Mouse (Mus musculus): ENCODE results near the gene Sec14l2. TPM values are rescaled to one million over a fixed set of nuclear protein-coding genes. Genes with fewer than 3 reads are reported as not detected.
A peak's percentile ranks its signal among the peaks of the same experiment; 100 is the strongest.
"Not testable (repeated sequence)": the region's sequence is repeated elsewhere in the genome, so short reads cannot be mapped to it uniquely, and the experiment has no call there.

Gene Sec14l2
- polyA plus RNA-seq, 1 experiment from 2014 or later: 1.5 TPM

DNA sequence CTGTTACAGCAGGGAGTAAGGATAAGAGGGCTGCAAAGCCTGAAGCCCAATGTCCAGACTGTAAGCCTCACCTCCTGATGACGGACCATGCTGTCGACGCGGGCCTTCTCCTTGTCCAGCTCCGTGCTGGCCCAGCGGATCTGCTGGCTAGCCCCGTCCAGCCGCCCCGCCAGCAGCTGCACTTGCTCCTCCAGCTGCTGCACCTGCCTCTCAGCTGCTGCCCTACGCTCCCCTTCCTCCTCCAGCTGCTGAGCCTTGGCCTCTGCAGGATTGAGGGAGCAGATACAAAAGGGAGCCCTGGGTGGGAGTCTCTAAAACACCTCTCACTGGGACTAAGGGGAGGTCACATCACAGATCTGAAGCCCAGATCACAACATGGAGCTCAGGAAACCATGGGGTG, 23.9 kb upstream of the Sec14l2 start:
- Histone ChIP-seq H3K4me1 (no peaks in the 10 kb centered on the region), H3K36me3 (ENCODE audit: poor library complexity, severe bottlenecking) (peaks cover 34% of the 10 kb centered on the region), H3K4me3 (no peak overlapping the region), H3K9me3 (replicated peaks) (no peaks in the 10 kb centered on the region), H3K27ac (no peak overlapping the region), H3K27me3 (no peaks in the 10 kb centered on the region), H3K4me2 (no peak overlapping the region), H3K9ac (no peak overlapping the region)
- no peak for ATAC-seq
- 80% methylated on average over 10 of the region's 10 CpGs for WGBS

DNA sequence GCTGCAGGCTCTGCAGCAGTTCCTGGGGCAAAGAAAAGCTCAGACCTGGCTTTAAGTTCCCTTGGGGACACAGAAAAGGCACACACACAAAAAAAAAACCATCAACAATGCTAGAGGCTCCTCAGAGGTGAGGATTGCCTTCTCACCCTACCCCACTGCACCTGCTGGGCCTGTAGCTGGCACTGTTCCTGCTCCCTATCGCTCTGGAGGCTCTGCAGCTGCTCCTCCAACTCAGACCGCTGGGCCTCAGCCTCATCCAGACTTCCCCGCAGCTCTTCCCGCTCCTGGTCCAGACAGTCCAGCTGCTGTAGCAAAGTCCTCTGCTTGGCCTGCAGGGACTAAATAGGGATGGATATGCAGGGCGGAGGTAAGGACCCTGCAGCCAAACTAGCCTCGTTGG, 23.2 kb upstream of the Sec14l2 start:
- Histone ChIP-seq H3K36me3 (ENCODE audit: poor library complexity, severe bottlenecking) (peaks cover 41% of the 10 kb centered on the region), H3K9ac (no peak overlapping the region; the same call in 1 of the 2 replicates), H3K9me3 (replicated peaks) (no peaks in the 10 kb centered on the region), H3K4me2 (no peak overlapping the region), H3K27me3 (no peaks in the 10 kb centered on the region), H3K4me1 (no peaks in the 10 kb centered on the region), H3K27ac (no peak overlapping the region), H3K4me3 (no peak overlapping the region)
- WGBS: 79% methylated on average over 6 of the region's 6 CpGs
- ATAC-seq: no peak

DNA sequence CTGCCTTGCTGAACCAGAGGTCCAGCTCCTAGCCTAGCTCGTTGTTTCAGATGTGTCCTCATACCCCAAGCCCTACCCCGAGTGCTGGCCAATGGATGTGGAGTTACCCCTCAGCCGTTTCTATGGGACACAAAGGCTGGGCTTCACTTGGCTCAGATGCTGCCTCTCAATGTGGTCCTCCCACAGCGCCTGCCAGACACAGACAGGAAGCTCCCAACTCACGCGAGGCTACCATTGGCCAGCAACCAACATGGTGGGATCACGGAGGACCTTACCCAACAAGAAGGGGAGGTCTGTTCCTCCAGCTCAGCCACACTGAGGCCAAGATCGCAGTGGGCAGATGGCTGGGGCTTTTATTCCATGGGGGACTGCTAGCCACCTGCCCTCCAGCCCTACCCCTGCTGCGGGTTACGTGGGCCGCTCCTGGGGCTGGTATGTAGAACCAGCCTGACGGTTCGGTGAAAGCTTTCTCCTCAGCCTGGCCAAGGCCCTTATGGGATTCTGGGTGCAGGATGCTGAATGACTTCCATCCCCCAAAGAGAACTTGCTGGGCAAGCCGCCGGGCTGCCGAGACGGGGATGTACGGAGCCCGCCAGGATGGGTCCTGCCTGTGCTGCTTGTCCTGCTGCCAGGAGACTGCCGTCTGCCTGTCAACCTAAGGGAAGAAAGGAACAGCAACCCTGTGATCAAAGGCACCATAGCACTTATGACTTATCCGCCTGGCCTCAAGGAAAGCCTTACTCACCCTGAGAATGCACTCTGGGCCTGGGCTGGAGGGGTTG, 20.3 kb upstream of the Sec14l2 start:
- Histone ChIP-seq H3K36me3 (ENCODE audit: poor library complexity, severe bottlenecking) (peaks cover 68% of the 10 kb centered on the region), H3K27ac (no peak overlapping the region), H3K4me3 (no peak overlapping the region), H3K9me3 (replicated peaks) (no peaks in the 10 kb centered on the region), H3K4me1 (no peaks in the 10 kb centered on the region), H3K9ac (no peak overlapping the region), H3K4me2 (no peak overlapping the region), H3K27me3 (no peaks in the 10 kb centered on the region)
- 92% methylated on average over 21 of the region's 21 CpGs for WGBS
- ATAC-seq: no peak

DNA sequence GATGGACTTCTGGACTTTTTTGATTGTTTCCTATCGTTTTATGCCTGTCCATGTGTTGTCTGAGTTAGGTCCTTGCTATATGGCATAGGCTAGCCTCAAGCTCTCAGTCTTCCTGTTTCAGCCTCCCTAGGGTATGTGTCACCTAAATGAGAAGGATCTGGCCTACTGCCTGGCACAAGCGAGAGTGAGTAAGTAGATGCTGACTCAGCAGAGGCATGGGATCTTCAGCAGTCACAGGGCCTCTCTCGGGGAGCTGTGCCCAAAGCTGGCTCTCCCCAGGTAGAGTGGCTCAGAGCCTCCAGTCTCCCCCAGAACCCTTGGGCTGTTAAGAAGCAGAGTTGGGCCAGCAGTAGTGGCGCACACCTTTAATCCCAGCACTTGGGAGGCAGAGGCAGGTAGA, 19.1 kb upstream of the Sec14l2 start:
- H3K36me3 ChIP-seq (ENCODE audit: poor library complexity, severe bottlenecking): peaks cover 77% of the 10 kb centered on the region

DNA sequence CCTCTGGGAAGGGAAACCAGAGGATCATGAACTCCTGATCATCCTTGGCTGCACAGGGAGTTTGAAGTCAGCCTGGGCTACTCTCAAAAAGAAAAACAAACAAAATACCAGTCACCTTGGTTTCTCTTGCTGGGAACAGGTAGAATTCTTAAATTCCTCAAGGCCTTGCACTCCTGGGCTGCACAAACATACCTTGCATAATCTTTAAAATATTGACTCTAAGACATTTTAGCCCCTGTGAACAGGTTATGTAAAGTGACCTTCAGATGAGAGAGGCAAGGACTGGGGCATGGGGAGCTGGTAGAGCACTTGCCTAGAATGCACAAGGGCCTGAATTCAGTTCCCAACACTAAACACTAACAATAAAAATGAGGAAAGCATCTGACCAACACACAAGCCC, 18.3 kb upstream of the Sec14l2 start:
- no peaks in the 10 kb centered on the region for H3K9me3 ChIP-seq (replicated peaks)
- ATAC-seq: no peak
- H3K27me3 ChIP-seq: no peaks in the 10 kb centered on the region
- H3K36me3 ChIP-seq (ENCODE audit: poor library complexity, severe bottlenecking): peaks cover 81% of the 10 kb centered on the region
- H3K4me1 ChIP-seq: peaks cover 16% of the 10 kb centered on the region
- H3K9ac ChIP-seq: no peak overlapping the region
- no peak overlapping the region for H3K4me3 ChIP-seq
- no peak overlapping the region for H3K27ac ChIP-seq
- no peak overlapping the region for H3K4me2 ChIP-seq

More for the DNA sequence above, 19.1 kb upstream of the Sec14l2 start:
- no peaks in the 10 kb centered on the region for H3K9me3 ChIP-seq (replicated peaks)
- WGBS: 89% methylated on average over 4 of the region's 4 CpGs
- H3K4me3 ChIP-seq: no peak overlapping the region
- H3K4me1 ChIP-seq: peaks cover 7% of the 10 kb centered on the region; the same call in 1 of the 2 replicates
- ATAC-seq: no peak
- no peak overlapping the region for H3K4me2 ChIP-seq
- no peaks in the 10 kb centered on the region for H3K27me3 ChIP-seq
- no peak overlapping the region for H3K9ac ChIP-seq
- no peak overlapping the region for H3K27ac ChIP-seq

DNA sequence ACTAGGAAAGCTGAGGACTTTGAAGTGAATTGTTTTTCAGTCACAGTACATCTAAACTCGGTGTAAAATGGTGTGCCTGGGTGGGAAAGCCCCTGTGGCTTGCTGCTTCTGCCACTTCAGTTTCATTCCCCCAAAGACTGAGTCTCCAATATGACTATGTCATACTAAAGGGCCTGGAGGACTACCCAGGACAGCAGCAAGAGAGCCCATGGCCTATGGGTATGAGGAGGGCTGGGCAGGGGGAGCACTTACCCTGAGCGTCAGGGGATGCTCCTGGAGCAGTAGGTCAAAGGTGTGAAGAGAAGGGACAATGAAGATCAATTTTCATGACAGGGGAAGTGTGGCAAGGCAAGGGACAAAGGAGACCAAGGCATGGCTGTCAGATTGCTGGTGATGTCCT, 15.7 kb upstream of the Sec14l2 start:
- Histone ChIP-seq H3K27me3 (no peaks in the 10 kb centered on the region), H3K9ac (no peak overlapping the region), H3K4me3 (no peak overlapping the region), H3K4me2 (no peak overlapping the region), H3K4me1 (peaks cover 26% of the 10 kb centered on the region), H3K36me3 (ENCODE audit: poor library complexity, severe bottlenecking) (peaks cover 71% of the 10 kb centered on the region), H3K9me3 (replicated peaks) (no peaks in the 10 kb centered on the region), H3K27ac (no peak overlapping the region)
- ATAC-seq: no peak
- WGBS: 78% methylated on average over 2 of the region's 2 CpGs

DNA sequence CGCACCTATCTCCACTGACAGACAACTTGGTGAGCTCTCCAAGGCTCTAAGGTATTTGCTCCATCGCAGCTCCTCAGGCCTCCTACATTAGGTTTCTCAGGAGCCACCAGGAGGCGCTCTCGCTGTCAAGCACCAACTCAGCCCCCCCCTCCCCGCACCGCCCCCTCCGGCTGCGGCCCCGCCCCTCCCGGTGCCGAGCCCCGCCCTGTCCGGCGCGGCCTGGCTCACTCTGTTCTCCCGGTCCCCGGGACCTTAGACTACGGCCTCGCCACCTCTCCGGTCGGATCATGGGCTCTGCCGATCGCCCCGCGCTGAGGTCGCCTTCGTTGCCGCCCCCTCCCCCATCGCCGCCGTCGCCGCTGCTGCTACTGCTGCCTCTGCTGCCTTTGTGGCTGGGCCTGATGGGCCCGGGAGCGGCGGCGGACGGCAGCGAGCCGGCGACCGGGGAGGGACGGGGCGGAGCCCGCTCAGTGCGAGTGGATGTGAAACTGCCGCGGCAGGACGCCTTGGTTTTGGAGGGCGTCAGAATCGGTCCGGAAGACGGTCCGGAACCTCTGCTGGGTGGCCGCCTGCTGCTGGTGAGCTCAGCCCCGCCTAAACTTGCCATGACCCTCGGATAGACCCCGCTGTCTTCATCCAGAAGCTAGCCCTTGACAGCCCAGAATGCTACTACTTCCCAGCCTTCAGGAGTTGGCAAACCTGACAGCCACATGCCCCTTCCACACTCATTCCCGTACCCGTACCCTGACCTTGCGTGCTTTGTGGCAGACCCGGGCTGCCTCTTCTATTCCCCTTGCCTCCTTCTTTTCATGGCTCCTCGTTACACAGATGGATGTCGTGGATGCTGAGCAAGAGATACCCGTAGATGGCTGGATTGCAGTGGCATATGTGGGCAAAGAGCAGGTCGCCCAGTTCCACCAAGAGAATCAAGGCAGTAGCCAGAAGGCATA, 12.0 kb upstream of the Sec14l2 start, which contains the start of gene Rnf215:
Rnf215 (plus strand) TSS at position 217 of the 950 bp plus-strand sequence.
- peaks cover 35% of the 10 kb centered on the region for H3K36me3 ChIP-seq (ENCODE audit: poor library complexity, severe bottlenecking)
- WGBS: 2% methylated on average over 62 of the region's 66 CpGs
- H3K4me2 ChIP-seq: peak within 1 kb of the TSS; percentile 91
- H3K4me3 ChIP-seq: peak within 1 kb of the TSS; percentile 71
- peak within 1 kb of the TSS; percentile 76 for H3K27ac ChIP-seq
- peak; percentile 92 for ATAC-seq
- H3K9ac ChIP-seq: peak within 1 kb of the TSS; percentile 87
- no peaks in the 10 kb centered on the region for H3K9me3 ChIP-seq (replicated peaks)
- peaks cover 26% of the 10 kb centered on the region for H3K4me1 ChIP-seq
- no peaks in the 10 kb centered on the region for H3K27me3 ChIP-seq

DNA sequence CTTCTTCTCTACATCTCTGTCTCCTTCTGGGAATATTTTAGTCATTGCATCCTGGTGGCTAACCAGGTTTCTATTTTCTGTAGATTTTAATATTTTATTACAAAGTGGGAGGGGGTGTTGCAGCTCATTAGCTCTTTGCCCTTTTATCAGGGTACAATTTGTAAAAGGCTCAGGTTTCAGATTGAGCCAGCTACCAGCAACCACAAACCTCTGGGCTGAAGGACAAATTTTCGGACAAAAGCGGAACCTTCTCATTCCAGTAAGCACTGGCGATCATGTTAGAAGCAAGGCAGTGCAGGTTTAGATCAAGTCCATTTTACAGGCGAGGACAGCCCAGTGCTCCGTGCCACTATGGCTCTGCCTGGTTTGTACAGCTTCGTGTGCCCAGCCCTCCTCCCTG, 11.2 kb upstream of the Sec14l2 start:
- H3K36me3 ChIP-seq (ENCODE audit: poor library complexity, severe bottlenecking): peaks cover 27% of the 10 kb centered on the region
- H3K27ac ChIP-seq: no peak overlapping the region
- no peaks in the 10 kb centered on the region for H3K9me3 ChIP-seq (replicated peaks)
- H3K27me3 ChIP-seq: no peaks in the 10 kb centered on the region
- H3K4me1 ChIP-seq: peaks cover 26% of the 10 kb centered on the region
- no peak overlapping the region for H3K9ac ChIP-seq
- H3K4me3 ChIP-seq: peak overlapping the region; percentile 71
- WGBS: 57% methylated on average over 6 of the region's 6 CpGs
- no peak for ATAC-seq
- peak overlapping the region; percentile 91 for H3K4me2 ChIP-seq

DNA sequence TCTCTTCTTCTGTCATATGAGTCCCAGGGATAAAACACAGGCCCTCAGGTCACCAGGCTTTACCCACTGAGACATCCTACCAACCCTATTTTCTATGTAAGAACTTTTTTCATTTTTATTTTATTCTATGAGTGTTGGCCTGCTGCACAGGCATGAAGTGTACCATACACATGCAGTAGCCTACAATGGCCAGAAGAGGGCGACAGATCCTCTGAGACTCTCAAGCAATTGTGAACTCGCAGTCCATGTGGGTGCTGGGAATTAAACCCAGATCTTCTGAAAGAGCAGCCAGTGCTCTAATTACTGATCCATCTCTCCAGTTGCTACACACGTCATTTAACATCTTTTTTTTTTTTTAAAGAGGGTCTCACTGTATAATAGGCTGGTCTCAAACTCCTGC, 10.2 kb upstream of the Sec14l2 start:
- no peak overlapping the region for H3K4me3 ChIP-seq
- H3K27me3 ChIP-seq: no peaks in the 10 kb centered on the region
- no peaks in the 10 kb centered on the region for H3K9me3 ChIP-seq (replicated peaks)
- no peak for ATAC-seq
- 57% methylated on average over 3 of the region's 3 CpGs for WGBS
- no peak overlapping the region for H3K27ac ChIP-seq
- H3K36me3 ChIP-seq (ENCODE audit: poor library complexity, severe bottlenecking): peaks cover 18% of the 10 kb centered on the region
- peaks cover 26% of the 10 kb centered on the region for H3K4me1 ChIP-seq
- no peak overlapping the region for H3K4me2 ChIP-seq
- H3K9ac ChIP-seq: no peak overlapping the region

DNA sequence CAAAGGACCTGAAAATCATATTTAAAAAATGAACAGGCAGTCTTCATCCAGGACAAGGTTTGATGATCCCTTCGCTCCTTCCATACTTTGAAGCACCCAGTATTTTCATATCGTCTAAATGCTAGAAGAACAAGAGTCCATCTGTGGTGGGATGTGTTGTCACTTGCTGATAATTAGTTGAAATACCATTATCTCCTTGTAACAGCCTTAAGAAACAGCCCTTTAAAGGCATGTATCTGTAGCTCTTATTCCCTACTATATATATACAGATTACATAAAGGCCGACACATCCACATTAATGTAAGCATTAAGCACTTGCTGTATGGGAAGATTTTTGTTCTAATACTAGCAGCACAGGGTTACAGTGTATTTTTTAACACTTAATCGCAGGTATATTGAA, 5.2 kb upstream of the Sec14l2 start:
- not testable (repeated sequence) for H3K36me3 ChIP-seq (ENCODE audit: poor library complexity, severe bottlenecking); H3K4me3 ChIP-seq; H3K27me3 ChIP-seq; H3K4me2 ChIP-seq; H3K27ac ChIP-seq; ATAC-seq; H3K4me1 ChIP-seq; H3K9ac ChIP-seq
- WGBS: 96% methylated on average over 4 of the region's 4 CpGs
- H3K9me3 ChIP-seq (replicated peaks): peaks cover 11% of the 10 kb centered on the region; the same call in 1 of the 2 replicates

DNA sequence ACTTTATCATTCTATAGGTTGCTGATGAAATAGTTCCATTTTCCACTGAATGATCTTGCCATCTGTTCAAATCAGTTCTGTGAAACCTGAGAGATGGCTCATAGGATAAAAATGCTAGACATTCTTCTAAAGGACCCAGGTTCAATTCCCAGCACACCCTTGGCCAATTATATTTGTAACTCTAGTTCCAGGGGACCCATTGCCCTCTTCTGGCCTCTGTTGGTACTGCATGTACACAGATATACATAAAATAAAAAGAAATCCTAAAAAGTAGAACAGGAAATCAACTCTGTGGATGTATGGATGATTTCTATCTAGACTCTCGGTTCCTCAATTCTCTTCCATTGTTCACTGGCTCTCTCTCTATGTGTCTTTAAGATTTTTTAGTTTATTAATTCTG, 3.8 kb upstream of the Sec14l2 start:
- H3K4me3 ChIP-seq: no peak overlapping the region
- ATAC-seq: no peak
- WGBS: 88% methylated on average over 1 of the region's 1 CpGs
- no peaks in the 10 kb centered on the region for H3K4me1 ChIP-seq
- H3K36me3 ChIP-seq (ENCODE audit: poor library complexity, severe bottlenecking): no peaks in the 10 kb centered on the region
- peaks cover 11% of the 10 kb centered on the region; the same call in 1 of the 2 replicates for H3K9me3 ChIP-seq (replicated peaks)
- H3K9ac ChIP-seq: no peak overlapping the region
- H3K4me2 ChIP-seq: no peak overlapping the region
- no peaks in the 10 kb centered on the region for H3K27me3 ChIP-seq
- no peak overlapping the region for H3K27ac ChIP-seq

DNA sequence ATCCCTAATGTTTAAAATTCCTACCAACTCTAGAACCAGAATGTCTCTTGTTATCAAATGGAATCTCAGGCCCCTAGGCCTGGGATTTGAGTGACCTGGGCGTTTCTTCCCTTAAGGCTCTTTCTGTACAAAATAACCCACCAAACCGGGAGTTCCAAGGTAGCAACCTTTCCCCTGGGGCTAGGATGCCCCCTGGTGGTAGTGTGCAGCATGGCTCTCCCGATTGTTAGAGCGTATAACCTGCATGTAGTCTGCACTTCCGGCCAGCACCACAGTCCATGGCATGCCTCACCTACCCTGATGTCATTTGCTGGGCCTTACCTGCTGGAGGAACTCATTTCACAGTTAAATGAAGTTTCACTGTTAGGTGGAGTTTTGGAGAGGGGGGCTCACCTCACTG, 707 bp upstream of the Sec14l2 start:
- no peak for ATAC-seq
- H3K27ac ChIP-seq: no peak overlapping the region; the same call in 1 of the 2 replicates
- H3K9me3 ChIP-seq (replicated peaks): peaks cover 11% of the 10 kb centered on the region; the same call in 1 of the 2 replicates
- 55% methylated on average over 5 of the region's 5 CpGs for WGBS
- H3K4me1 ChIP-seq: 0 out of 2 replicates have a peak, but pooled peaks cover 2% of the 10 kb centered on the region
- no peak overlapping the region for H3K4me2 ChIP-seq
- H3K4me3 ChIP-seq: no peak overlapping the region
- no peaks in the 10 kb centered on the region for H3K36me3 ChIP-seq (ENCODE audit: poor library complexity, severe bottlenecking)
- peaks cover 12% of the 10 kb centered on the region for H3K27me3 ChIP-seq
- no peak overlapping the region for H3K9ac ChIP-seq

All from forebrain, embryonic 13.5 days (tissue).